Mouse (Mus musculus): ENCODE measurements around the gene BC034090. TPM values are rescaled to one million over a fixed set of nuclear protein-coding genes. Genes with fewer than 3 reads are reported as not detected.

BC034090 gene
- polyA plus RNA-seq, 1 experiment from 2014 or later: 3.3 TPM

DNA sequence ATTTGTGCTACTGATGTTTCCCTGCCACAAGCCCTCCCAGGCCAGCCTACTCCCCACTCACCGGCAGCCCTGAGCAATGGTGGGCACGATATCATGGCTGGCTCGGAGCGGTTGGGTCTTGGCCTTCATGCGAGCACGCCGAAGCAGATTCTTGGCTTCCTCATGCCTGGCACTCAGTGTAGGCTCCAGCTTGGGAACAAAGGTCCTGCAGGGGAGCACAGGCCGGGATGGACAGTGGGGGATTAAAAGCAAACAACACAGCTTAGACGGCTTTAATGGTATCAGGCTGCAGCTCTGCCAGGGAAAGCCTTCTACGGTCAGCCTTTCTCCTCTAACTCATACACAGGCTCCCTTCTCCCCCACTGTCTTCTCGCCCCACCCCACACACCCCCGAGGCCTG lies 11.9 kb downstream of the BC034090 start:
- WGBS: 62% methylated on average over 12 of the region's 12 CpGs
- no peak for ATAC-seq (ENCODE audit: insufficient number of reproducible peaks, insufficient read depth, low FRiP score, low read depth)
- no peaks in the 10 kb centered on the region for H3K27me3 ChIP-seq (ENCODE audit: control insufficient read depth, insufficient read depth, low read length)
- no peak overlapping the region for H3K4me3 ChIP-seq (ENCODE audit: low read depth, low read length)
- no peaks in the 10 kb centered on the region for H3K36me3 ChIP-seq (ENCODE audit: control insufficient read depth, insufficient read depth, low read length)
- no peaks in the 10 kb centered on the region for H3K9me3 ChIP-seq (ENCODE audit: control insufficient read depth, low read depth, low read length)
- H3K4me2 ChIP-seq (replicated peaks; ENCODE audit: low read depth, low read length): no peak overlapping the region
- H3K4me1 ChIP-seq (ENCODE audit: control insufficient read depth, insufficient read depth, low read length): peaks cover 50% of the 10 kb centered on the region
- H3K9ac ChIP-seq (replicated peaks; ENCODE audit: low read depth, low read length): no peak overlapping the region
- no peak overlapping the region; the same call in 1 of the 2 replicates for H3K27ac ChIP-seq (ENCODE audit: low read length)

DNA sequence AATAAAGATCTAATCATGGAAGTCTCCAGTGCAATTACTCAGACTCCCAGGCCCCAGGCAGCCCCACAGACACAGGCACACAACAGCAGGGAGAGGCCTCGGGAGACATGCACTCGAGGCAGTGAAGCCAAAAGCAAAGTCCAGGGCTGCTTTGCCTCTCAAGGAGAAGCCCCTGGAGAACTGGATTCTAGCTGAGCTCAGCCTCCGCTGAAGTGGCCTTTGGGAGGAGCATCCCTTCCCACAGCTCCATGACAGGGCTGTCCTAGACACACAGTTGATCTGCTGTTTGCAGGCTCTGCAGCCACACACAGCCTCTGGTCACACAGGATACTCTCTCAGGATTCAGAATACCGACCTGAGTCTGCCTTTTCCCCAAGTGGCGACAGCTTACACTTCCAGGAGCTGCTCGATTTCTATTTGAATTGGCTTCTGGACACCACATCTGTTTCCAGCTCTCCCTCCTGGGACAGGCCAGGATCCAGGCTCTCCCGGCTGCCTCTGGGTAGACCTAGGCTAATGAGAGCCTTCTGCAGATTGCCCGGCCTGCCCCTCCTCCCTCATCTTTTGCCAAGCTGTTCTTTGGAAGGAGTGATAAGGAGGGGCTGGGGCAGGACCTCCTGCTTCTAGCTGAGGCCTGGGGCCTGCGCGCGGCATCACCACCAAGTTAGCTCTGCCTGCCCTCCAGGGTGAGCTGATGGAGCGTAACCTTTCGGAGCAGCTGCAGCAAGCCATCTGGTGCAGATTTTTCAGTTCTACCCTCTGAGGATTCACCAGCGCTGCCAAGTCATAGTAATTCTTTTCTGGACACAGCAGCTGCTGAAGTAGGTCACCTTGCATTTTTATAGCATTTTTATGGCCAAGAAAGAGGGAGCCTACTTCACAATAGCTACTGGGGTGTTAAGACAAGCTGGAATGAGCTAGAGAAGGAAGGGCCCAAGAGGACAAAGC lies 14.5 kb downstream of the BC034090 start:
- 0 out of 2 replicates have a peak, but pooled peaks have one; percentile 3 for ATAC-seq (ENCODE audit: insufficient number of reproducible peaks, insufficient read depth, low FRiP score, low read depth)
- WGBS: 40% methylated on average over 14 of the region's 14 CpGs
- Histone ChIP-seq H3K4me1 (ENCODE audit: control insufficient read depth, insufficient read depth, low read length) (peaks cover 31% of the 10 kb centered on the region), H3K36me3 (ENCODE audit: control insufficient read depth, insufficient read depth, low read length) (no peaks in the 10 kb centered on the region), H3K9ac (replicated peaks; ENCODE audit: low read depth, low read length) (no peak overlapping the region), H3K9me3 (ENCODE audit: control insufficient read depth, low read depth, low read length) (no peaks in the 10 kb centered on the region), H3K4me2 (replicated peaks; ENCODE audit: low read depth, low read length) (no peak overlapping the region), H3K27ac (ENCODE audit: low read length) (peak overlapping the region; percentile 30; the same call in 1 of the 2 replicates), H3K27me3 (ENCODE audit: control insufficient read depth, insufficient read depth, low read length) (no peaks in the 10 kb centered on the region), H3K4me3 (ENCODE audit: low read depth, low read length) (no peak overlapping the region)

- Histone ChIP-seq H3K36me3 (ENCODE audit: control insufficient read depth, insufficient read depth, low read length) (no peaks in the 10 kb centered on the region), H3K4me3 (ENCODE audit: low read depth, low read length) (no peak overlapping the region), H3K9ac (replicated peaks; ENCODE audit: low read depth, low read length) (no peak overlapping the region), H3K9me3 (ENCODE audit: control insufficient read depth, low read depth, low read length) (no peaks in the 10 kb centered on the region), H3K4me2 (replicated peaks; ENCODE audit: low read depth, low read length) (peak overlapping the region; percentile 19; the same call in 1 of the 2 replicates), H3K27me3 (ENCODE audit: control insufficient read depth, insufficient read depth, low read length) (no peaks in the 10 kb centered on the region), H3K27ac (ENCODE audit: low read length) (no peak overlapping the region), H3K4me1 (ENCODE audit: control insufficient read depth, insufficient read depth, low read length) (peaks cover 9% of the 10 kb centered on the region; the same call in 1 of the 2 replicates)
- 26% methylated on average over 16 of the region's 16 CpGs for WGBS
- peak; percentile 73 for ATAC-seq (ENCODE audit: insufficient number of reproducible peaks, insufficient read depth, low FRiP score, low read depth)
Measured at GRCm38 (mm10) chr1:155223849-155224554, 20.2 kb downstream of the BC034090 start.

DNA sequence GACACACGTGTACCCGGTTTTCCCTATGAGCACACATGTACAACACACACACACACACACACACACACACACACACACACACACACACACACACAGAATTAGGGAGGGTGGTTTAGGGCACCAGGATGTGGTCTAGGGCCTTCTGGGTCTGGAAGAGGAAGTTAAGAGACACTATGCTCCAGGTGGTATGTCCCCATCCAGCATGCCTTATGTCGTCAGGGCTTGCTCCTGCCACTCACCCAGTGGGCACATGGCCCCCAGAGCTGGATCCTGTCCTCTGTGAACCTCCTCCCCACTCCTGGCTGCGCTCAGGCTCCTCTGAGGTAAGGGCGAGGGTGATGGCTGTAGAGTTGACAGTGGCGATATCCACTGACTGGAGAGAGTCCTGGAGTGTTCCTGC lies 21.2 kb downstream of the BC034090 start:
- H3K4me2 ChIP-seq (replicated peaks; ENCODE audit: low read depth, low read length): no peak overlapping the region
- H3K27me3 ChIP-seq (ENCODE audit: control insufficient read depth, insufficient read depth, low read length): no peaks in the 10 kb centered on the region
- H3K4me3 ChIP-seq (ENCODE audit: low read depth, low read length): no peak overlapping the region
- H3K36me3 ChIP-seq (ENCODE audit: control insufficient read depth, insufficient read depth, low read length): no peaks in the 10 kb centered on the region
- no peak overlapping the region for H3K9ac ChIP-seq (replicated peaks; ENCODE audit: low read depth, low read length)
- no peaks in the 10 kb centered on the region for H3K9me3 ChIP-seq (ENCODE audit: control insufficient read depth, low read depth, low read length)
- 94% methylated on average over 6 of the region's 6 CpGs for WGBS
- H3K27ac ChIP-seq (ENCODE audit: low read length): no peak overlapping the region
- ATAC-seq (ENCODE audit: insufficient number of reproducible peaks, insufficient read depth, low FRiP score, low read depth): no peak
- H3K4me1 ChIP-seq (ENCODE audit: control insufficient read depth, insufficient read depth, low read length): peaks cover 9% of the 10 kb centered on the region; the same call in 1 of the 2 replicates

- no peak for ATAC-seq (ENCODE audit: insufficient number of reproducible peaks, insufficient read depth, low FRiP score, low read depth)
- Histone ChIP-seq H3K4me1 (ENCODE audit: control insufficient read depth, insufficient read depth, low read length) (peaks cover 9% of the 10 kb centered on the region; the same call in 1 of the 2 replicates), H3K27ac (ENCODE audit: low read length) (no peak overlapping the region), H3K4me2 (replicated peaks; ENCODE audit: low read depth, low read length) (no peak overlapping the region), H3K36me3 (ENCODE audit: control insufficient read depth, insufficient read depth, low read length) (no peaks in the 10 kb centered on the region), H3K4me3 (ENCODE audit: low read depth, low read length) (no peak overlapping the region), H3K27me3 (ENCODE audit: control insufficient read depth, insufficient read depth, low read length) (no peaks in the 10 kb centered on the region), H3K9ac (replicated peaks; ENCODE audit: low read depth, low read length) (no peak overlapping the region), H3K9me3 (ENCODE audit: control insufficient read depth, low read depth, low read length) (no peaks in the 10 kb centered on the region)
- WGBS: 62% methylated on average over 11 of the region's 11 CpGs
Measured at GRCm38 (mm10) chr1:155222101-155222669, 22.1 kb downstream of the BC034090 start.

DNA sequence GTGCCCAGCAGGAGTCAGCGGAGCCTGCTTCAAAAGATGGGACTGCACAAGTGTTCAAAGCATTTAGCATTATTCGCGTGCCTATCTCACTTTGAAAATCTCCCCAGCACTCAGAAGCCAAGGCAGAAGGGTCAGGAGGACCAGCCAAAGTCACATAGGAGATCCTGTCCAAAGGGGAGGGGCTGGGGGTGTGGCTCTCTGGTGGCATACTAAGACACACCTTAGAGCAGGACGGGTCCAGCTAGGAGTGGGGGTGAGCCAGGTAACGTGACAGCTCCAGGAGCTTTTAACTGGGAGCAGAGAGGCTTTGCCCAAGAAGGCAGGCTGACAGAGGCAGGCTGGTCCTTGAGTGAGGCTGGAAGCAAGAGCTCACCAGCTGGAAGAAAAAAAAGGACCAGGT lies 25.3 kb downstream of the BC034090 start:
- WGBS: 73% methylated on average over 5 of the region's 5 CpGs

GRCm38 (mm10) chr1:155217865-155218541 lies 26.2 kb downstream of the BC034090 start:
- Histone ChIP-seq H3K9ac (replicated peaks; ENCODE audit: low read depth, low read length) (no peak overlapping the region), H3K4me3 (ENCODE audit: low read depth, low read length) (no peak overlapping the region), H3K27ac (ENCODE audit: low read length) (no peak overlapping the region), H3K4me1 (ENCODE audit: control insufficient read depth, insufficient read depth, low read length) (peaks cover 11% of the 10 kb centered on the region), H3K4me2 (replicated peaks; ENCODE audit: low read depth, low read length) (no peak overlapping the region), H3K9me3 (ENCODE audit: control insufficient read depth, low read depth, low read length) (no peaks in the 10 kb centered on the region), H3K27me3 (ENCODE audit: control insufficient read depth, insufficient read depth, low read length) (no peaks in the 10 kb centered on the region), H3K36me3 (ENCODE audit: control insufficient read depth, insufficient read depth, low read length) (no peaks in the 10 kb centered on the region; the same call in 1 of the 2 replicates)
- WGBS: 53% methylated on average over 9 of the region's 9 CpGs
- ATAC-seq (ENCODE audit: insufficient number of reproducible peaks, insufficient read depth, low FRiP score, low read depth): no peak

More for the DNA sequence above, 25.3 kb downstream of the BC034090 start:
- no peak for ATAC-seq (ENCODE audit: insufficient number of reproducible peaks, insufficient read depth, low FRiP score, low read depth)
- H3K27ac ChIP-seq (ENCODE audit: low read length): no peak overlapping the region
- no peaks in the 10 kb centered on the region for H3K9me3 ChIP-seq (ENCODE audit: control insufficient read depth, low read depth, low read length)
- H3K9ac ChIP-seq (replicated peaks; ENCODE audit: low read depth, low read length): no peak overlapping the region
- H3K4me3 ChIP-seq (ENCODE audit: low read depth, low read length): no peak overlapping the region
- H3K4me1 ChIP-seq (ENCODE audit: control insufficient read depth, insufficient read depth, low read length): peaks cover 6% of the 10 kb centered on the region; the same call in 1 of the 2 replicates
- H3K4me2 ChIP-seq (replicated peaks; ENCODE audit: low read depth, low read length): no peak overlapping the region
- no peaks in the 10 kb centered on the region for H3K27me3 ChIP-seq (ENCODE audit: control insufficient read depth, insufficient read depth, low read length)
- H3K36me3 ChIP-seq (ENCODE audit: control insufficient read depth, insufficient read depth, low read length): no peaks in the 10 kb centered on the region; the same call in 1 of the 2 replicates

DNA sequence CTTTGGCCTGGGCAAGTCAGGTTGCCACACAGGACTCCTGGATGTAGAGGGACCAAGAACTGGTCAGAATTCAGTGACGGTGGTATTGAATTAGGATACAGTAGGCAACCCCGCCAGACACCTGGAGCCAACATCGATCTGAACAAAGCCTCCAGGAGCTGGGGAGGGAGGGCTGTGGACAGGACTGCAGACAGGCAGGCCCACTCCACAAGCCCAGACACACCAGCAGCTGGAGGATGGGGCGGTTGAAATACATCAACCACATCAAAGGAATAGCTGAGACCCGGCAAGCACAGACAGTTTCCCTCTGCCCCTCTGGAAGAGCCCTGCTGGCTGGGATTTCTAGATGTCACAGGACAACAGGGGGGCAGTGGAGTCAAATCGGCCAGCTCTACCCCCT lies 27.4 kb downstream of the BC034090 start:
- 43% methylated on average over 6 of the region's 6 CpGs for WGBS
- 0 out of 2 replicates have a peak overlapping the region, but pooled peaks have one; percentile 6 for H3K27ac ChIP-seq (ENCODE audit: low read length)
- no peaks in the 10 kb centered on the region; the same call in 1 of the 2 replicates for H3K36me3 ChIP-seq (ENCODE audit: control insufficient read depth, insufficient read depth, low read length)
- no peak overlapping the region for H3K4me2 ChIP-seq (replicated peaks; ENCODE audit: low read depth, low read length)
- no peaks in the 10 kb centered on the region for H3K9me3 ChIP-seq (ENCODE audit: control insufficient read depth, low read depth, low read length)
- H3K4me1 ChIP-seq (ENCODE audit: control insufficient read depth, insufficient read depth, low read length): peaks cover 22% of the 10 kb centered on the region
- no peak overlapping the region for H3K4me3 ChIP-seq (ENCODE audit: low read depth, low read length)
- no peak overlapping the region for H3K9ac ChIP-seq (replicated peaks; ENCODE audit: low read depth, low read length)
- no peaks in the 10 kb centered on the region for H3K27me3 ChIP-seq (ENCODE audit: control insufficient read depth, insufficient read depth, low read length)
- ATAC-seq (ENCODE audit: insufficient number of reproducible peaks, insufficient read depth, low FRiP score, low read depth): no peak

All from stomach, embryonic 14.5 days (tissue).